Mouse (Mus musculus) embryonic facial prominence, embryonic 15.5 days (tissue): ENCODE measurements around the gene Meis1. TPM values are rescaled to one million over a fixed set of nuclear protein-coding genes. Genes with fewer than 3 reads are reported as not detected.

ENCODE experiments used
- ATAC-seq: fragments of 200-750 bp; cut with Nextera tagmentation; 2 replicates; pipeline ENCODE4 v1.8.0; 2017; ENCODE audit warnings: low read depth, moderate TSS enrichment; ENCODE audit not compliant: insufficient number of reproducible peaks, low FRiP score, low TSS enrichment
- H3K27ac ChIP-seq: fragments of 300-500 bp; sonication (generic); replicated peaks from 2 replicates; pipeline ENCODE4 v1.5.1; 2015; ENCODE audit warnings: mild to moderate bottlenecking, inconsistent platforms
- H3K27me3 ChIP-seq: fragments of 300-500 bp; sonication (generic); 2 replicates; pipeline ENCODE4 v1.6.1; 2015; ENCODE audit warnings: inconsistent platforms
- H3K36me3 ChIP-seq: fragments of 300-500 bp; sonication (generic); 2 replicates; pipeline ENCODE4 v1.6.1; 2015; ENCODE audit warnings: mild to moderate bottlenecking, inconsistent platforms
- H3K4me1 ChIP-seq: fragments of 300-500 bp; sonication (generic); 2 replicates; pipeline ENCODE4 v1.6.1; 2015; ENCODE audit warnings: inconsistent platforms
- H3K4me2 ChIP-seq: fragments of 300-500 bp; sonication (generic); replicated peaks from 2 replicates; pipeline ENCODE4 v1.6.1; 2015; ENCODE audit warnings: mild to moderate bottlenecking, inconsistent platforms
- H3K4me3 ChIP-seq: fragments of 300-500 bp; sonication (generic); replicated peaks from 2 replicates; pipeline ENCODE4 v1.5.1; 2015; ENCODE audit warnings: mild to moderate bottlenecking, inconsistent platforms
- H3K9ac ChIP-seq: fragments of 300-500 bp; sonication (generic); 2 replicates; pipeline ENCODE4 v1.6.1; 2015; ENCODE audit warnings: inconsistent platforms
- H3K9me3 ChIP-seq: fragments of 300-500 bp; sonication (generic); replicated peaks from 2 replicates; pipeline ENCODE4 v1.6.1; 2016; ENCODE audit warnings: inconsistent platforms
- WGBS: fragments of 180-500 bp; shearing (Covaris S2); methylation state at CpG from one replicate; pipeline ENCODE4 v1.1.7; 2015; 5-methylcytosine and 5-hydroxymethylcytosine counted together
- polyA plus RNA-seq: library from polyadenylated mRNA; unstranded; fragments of >200 nt; fragmentation: Nextera tagmentation; extraction: Ambion mirVana; gene quantifications from 2 replicates; pipeline ENCODE4 v1.2.1, GENCODE M21; 2015

Meis1 gene
- polyA plus RNA-seq, 1 experiment from 2014 or later = 48.3 TPM

GRCm38 (mm10) chr11:18944972-18945625, 73.7 kb downstream of the Meis1 start:
- H3K36me3 ChIP-seq = no peaks in the 10 kb centered on the region
- no peak overlapping the region for H3K9ac ChIP-seq
- no peak overlapping the region for H3K27ac ChIP-seq
- H3K27me3 ChIP-seq = no peaks in the 10 kb centered on the region; the same call in 1 of the 2 replicates
- H3K4me1 ChIP-seq = peaks cover 17% of the 10 kb centered on the region
- H3K4me2 ChIP-seq = no peak overlapping the region
- no peak for ATAC-seq
- no peaks in the 10 kb centered on the region for H3K9me3 ChIP-seq
- 47% methylated on average over 14 of the region's 14 CpGs for WGBS
- no peak overlapping the region for H3K4me3 ChIP-seq

- H3K4me3 ChIP-seq = no peak overlapping the region
- no peak for ATAC-seq
- peaks cover 17% of the 10 kb centered on the region for H3K4me1 ChIP-seq
- no peak overlapping the region for H3K9ac ChIP-seq
- no peak overlapping the region for H3K4me2 ChIP-seq
- H3K36me3 ChIP-seq = no peaks in the 10 kb centered on the region
- H3K9me3 ChIP-seq = no peaks in the 10 kb centered on the region
- WGBS = 32% methylated on average over 7 of the region's 7 CpGs
- no peaks in the 10 kb centered on the region; the same call in 1 of the 2 replicates for H3K27me3 ChIP-seq
- H3K27ac ChIP-seq = no peak overlapping the region
Observed at GRCm38 (mm10) chr11:18944209-18944608, 74.6 kb downstream of the Meis1 start.

- ATAC-seq = no peak
- peaks cover 17% of the 10 kb centered on the region for H3K4me1 ChIP-seq
- H3K9me3 ChIP-seq = no peaks in the 10 kb centered on the region
- WGBS = 68% methylated on average over 2 of the region's 2 CpGs
- no peak overlapping the region for H3K9ac ChIP-seq
- H3K4me2 ChIP-seq = no peak overlapping the region
- no peak overlapping the region for H3K27ac ChIP-seq
- H3K27me3 ChIP-seq = no peaks in the 10 kb centered on the region; the same call in 1 of the 2 replicates
- no peak overlapping the region for H3K4me3 ChIP-seq
- H3K36me3 ChIP-seq = no peaks in the 10 kb centered on the region
Observed at GRCm38 (mm10) chr11:18942990-18943389, 75.8 kb downstream of the Meis1 start.

GRCm38 (mm10) chr11:18940916-18941315, 77.9 kb downstream of the Meis1 start:
- Histone ChIP-seq H3K9ac (no peak overlapping the region), H3K36me3 (no peaks in the 10 kb centered on the region), H3K4me1 (peaks cover 15% of the 10 kb centered on the region), H3K9me3 (no peaks in the 10 kb centered on the region), H3K4me2 (no peak overlapping the region), H3K4me3 (no peak overlapping the region), H3K27ac (no peak overlapping the region), H3K27me3 (no peaks in the 10 kb centered on the region; the same call in 1 of the 2 replicates)
- WGBS = 34% methylated on average over 4 of the region's 4 CpGs
- no peak for ATAC-seq

- WGBS = 57% methylated on average over 6 of the region's 6 CpGs
- Histone ChIP-seq H3K9ac (no peak overlapping the region), H3K4me1 (0 out of 2 replicates have a peak, but pooled peaks cover 9% of the 10 kb centered on the region), H3K4me2 (no peak overlapping the region), H3K36me3 (no peaks in the 10 kb centered on the region), H3K27me3 (no peaks in the 10 kb centered on the region), H3K27ac (no peak overlapping the region), H3K4me3 (no peak overlapping the region), H3K9me3 (no peaks in the 10 kb centered on the region)
- ATAC-seq = no peak
Observed at GRCm38 (mm10) chr11:18934921-18935320, 83.9 kb downstream of the Meis1 start.

- H3K27me3 ChIP-seq = no peaks in the 10 kb centered on the region
- no peak overlapping the region for H3K9ac ChIP-seq
- no peak overlapping the region for H3K27ac ChIP-seq
- H3K36me3 ChIP-seq = no peaks in the 10 kb centered on the region
- ATAC-seq = no peak
- 48% methylated on average over 15 of the region's 15 CpGs for WGBS
- 0 out of 2 replicates have a peak, but pooled peaks cover 9% of the 10 kb centered on the region for H3K4me1 ChIP-seq
- H3K9me3 ChIP-seq = no peaks in the 10 kb centered on the region
- no peak overlapping the region for H3K4me2 ChIP-seq
- no peak overlapping the region for H3K4me3 ChIP-seq
Observed at GRCm38 (mm10) chr11:18931001-18931874, 87.5 kb downstream of the Meis1 start.

GRCm38 (mm10) chr11:18929779-18930728, 88.7 kb downstream of the Meis1 start:
- Histone ChIP-seq H3K4me2 (no peak overlapping the region), H3K36me3 (no peaks in the 10 kb centered on the region), H3K9me3 (no peaks in the 10 kb centered on the region), H3K27me3 (no peaks in the 10 kb centered on the region), H3K4me3 (no peak overlapping the region), H3K4me1 (0 out of 2 replicates have a peak, but pooled peaks cover 9% of the 10 kb centered on the region), H3K9ac (no peak overlapping the region), H3K27ac (no peak overlapping the region)
- ATAC-seq = no peak
- 61% methylated on average over 17 of the region's 17 CpGs for WGBS

GRCm38 (mm10) chr11:18927351-18927750, 91.4 kb downstream of the Meis1 start:
- Histone ChIP-seq H3K36me3 (no peaks in the 10 kb centered on the region), H3K27me3 (no peaks in the 10 kb centered on the region), H3K9ac (no peak overlapping the region), H3K9me3 (no peaks in the 10 kb centered on the region), H3K4me1 (0 out of 2 replicates have a peak, but pooled peaks cover 9% of the 10 kb centered on the region), H3K4me3 (no peak overlapping the region), H3K27ac (no peak overlapping the region), H3K4me2 (no peak overlapping the region)
- WGBS = 7% methylated on average over 1 of the region's 1 CpGs
- no peak for ATAC-seq

- no peak for ATAC-seq
- Histone ChIP-seq H3K9ac (no peak overlapping the region), H3K27me3 (no peaks in the 10 kb centered on the region), H3K36me3 (no peaks in the 10 kb centered on the region), H3K9me3 (no peaks in the 10 kb centered on the region), H3K27ac (no peak overlapping the region), H3K4me2 (no peak overlapping the region), H3K4me3 (no peak overlapping the region), H3K4me1 (0 out of 2 replicates have a peak, but pooled peaks cover 9% of the 10 kb centered on the region)
- 77% methylated on average over 2 of the region's 2 CpGs for WGBS
Observed at GRCm38 (mm10) chr11:18926798-18927197, 92.0 kb downstream of the Meis1 start.

GRCm38 (mm10) chr11:18924583-18925334, 94.0 kb downstream of the Meis1 start:
- Histone ChIP-seq H3K4me3 (no peak overlapping the region), H3K4me2 (no peak overlapping the region), H3K4me1 (no peaks in the 10 kb centered on the region), H3K27ac (no peak overlapping the region), H3K27me3 (no peaks in the 10 kb centered on the region), H3K36me3 (no peaks in the 10 kb centered on the region), H3K9ac (no peak overlapping the region), H3K9me3 (no peaks in the 10 kb centered on the region)
- 69% methylated on average over 2 of the region's 2 CpGs for WGBS
- ATAC-seq = no peak
